Mouse (Mus musculus) brain, embryonic 14.5 days (tissue): ENCODE measurements around the gene Dpp3.

Experiments
- CTCF ChIP-seq: fragments of 200-500 bp; IDR thresholded peaks from 2 replicates; pipeline ENCODE4 v1.5.1; 2012; ENCODE audit warnings: inconsistent platforms, mild to moderate bottlenecking, moderate library complexity, borderline replicate concordance; ENCODE audit not compliant: insufficient read depth, insufficient read length; ENCODE audit errors: extremely low read depth
- POLR2A ChIP-seq: fragments of 200-500 bp; IDR thresholded peaks from 2 replicates; pipeline ENCODE4 v1.6.1; 2012; ENCODE audit warnings: mild to moderate bottlenecking, inconsistent platforms, borderline replicate concordance; ENCODE audit not compliant: poor library complexity, insufficient read depth, insufficient read length, severe bottlenecking; ENCODE audit errors: extremely low read depth

GRCm38 (mm10) chr19:4863048-4863447 is 65.0 kb downstream of the Dpp3 start:
- TF ChIP-seq CTCF (no peak), POLR2A (no peak)
